Mouse (Mus musculus) liver, embryonic 16.5 days (tissue): ENCODE data around the gene Ltbr. TPM values are rescaled to one million over a fixed set of nuclear protein-coding genes. Genes with fewer than 3 reads are reported as not detected.
"Not testable (repeated sequence)": the region's sequence is repeated elsewhere in the genome, so short reads cannot be mapped to it uniquely, and the experiment has no call there.

Experiments used
- ATAC-seq: fragments of 200-750 bp; cut with Nextera tagmentation; 2 replicates; pipeline ENCODE4 v1.8.0; 2017; ENCODE audit warnings: low read depth, mild to moderate bottlenecking, moderate number of reproducible peaks, moderate library complexity
- H3K27ac ChIP-seq: fragments of 300-500 bp; sonication (generic); 2 replicates; pipeline ENCODE4 v1.5.1; 2014; ENCODE audit warnings: mild to moderate bottlenecking, low read length
- H3K27me3 ChIP-seq: fragments of 300-500 bp; sonication (generic); 2 replicates; pipeline ENCODE4 v1.6.1; 2014; ENCODE audit warnings: low read depth, low read length, mixed read lengths; ENCODE audit not compliant: control insufficient read depth, insufficient read depth
- H3K36me3 ChIP-seq: fragments of 300-500 bp; sonication (generic); 2 replicates; pipeline ENCODE4 v1.6.1; 2014; ENCODE audit warnings: mild to moderate bottlenecking; ENCODE audit not compliant: control insufficient read depth, insufficient read depth
- H3K4me1 ChIP-seq: fragments of 300-500 bp; sonication (generic); 2 replicates; pipeline ENCODE4 v1.6.1; 2014; ENCODE audit warnings: low read depth, low read length, mixed read lengths; ENCODE audit not compliant: control insufficient read depth
- H3K4me2 ChIP-seq: fragments of 300-500 bp; sonication (generic); 2 replicates; pipeline ENCODE4 v1.6.1; 2014; ENCODE audit warnings: low read depth, low read length, mixed read lengths
- H3K4me3 ChIP-seq: fragments of 300-500 bp; sonication (generic); 2 replicates; pipeline ENCODE4 v1.5.1; 2014; ENCODE audit warnings: low read depth, mild to moderate bottlenecking, low read length
- H3K9ac ChIP-seq: fragments of 300-500 bp; sonication (generic); 2 replicates; pipeline ENCODE4 v1.6.1; 2014; ENCODE audit warnings: low read depth, low read length
- H3K9me3 ChIP-seq: fragments of 300-500 bp; sonication (generic); replicated peaks from 2 replicates; pipeline ENCODE4 v1.6.1; 2016; ENCODE audit warnings: low read length; ENCODE audit not compliant: control insufficient read depth
- WGBS: fragments of 180-500 bp; shearing (Covaris S2); extraction: QIAGEN DNeasy Blood & Tissue Kit; methylation state at CpG from one replicate; pipeline ENCODE4 v1.1.7; 2014; ENCODE audit not compliant: insufficient replicate concordance; 5-methylcytosine and 5-hydroxymethylcytosine counted together
- polyA plus RNA-seq: library from polyadenylated mRNA; unstranded; fragments of >200 nt; fragmentation: Nextera tagmentation; extraction: Ambion mirVana; gene quantifications from 2 replicates; pipeline ENCODE4 v1.2.1, GENCODE M21; 2015

Gene Ltbr
- polyA plus RNA-seq, 1 experiment from 2014 or later = 22.3 TPM

- no peaks in the 10 kb centered on the region; the same call in 1 of the 2 replicates for H3K27me3 ChIP-seq
- ATAC-seq = no peak
- H3K36me3 ChIP-seq = peaks cover 1% of the 10 kb centered on the region; the same call in 1 of the 2 replicates
- peaks cover 8% of the 10 kb centered on the region for H3K4me1 ChIP-seq
- peak overlapping the region; percentile 49 for H3K4me2 ChIP-seq
- H3K9ac ChIP-seq = no peak overlapping the region
- peak overlapping the region; percentile 67; the same call in 1 of the 2 replicates for H3K4me3 ChIP-seq
- WGBS = 65% methylated on average over 9 of the region's 9 CpGs
- H3K27ac ChIP-seq = no peak overlapping the region
- no peaks in the 10 kb centered on the region for H3K9me3 ChIP-seq
Measured at GRCm38 (mm10) chr6:125312171-125312570, 1.5 kb downstream of the Ltbr start.

DNA sequence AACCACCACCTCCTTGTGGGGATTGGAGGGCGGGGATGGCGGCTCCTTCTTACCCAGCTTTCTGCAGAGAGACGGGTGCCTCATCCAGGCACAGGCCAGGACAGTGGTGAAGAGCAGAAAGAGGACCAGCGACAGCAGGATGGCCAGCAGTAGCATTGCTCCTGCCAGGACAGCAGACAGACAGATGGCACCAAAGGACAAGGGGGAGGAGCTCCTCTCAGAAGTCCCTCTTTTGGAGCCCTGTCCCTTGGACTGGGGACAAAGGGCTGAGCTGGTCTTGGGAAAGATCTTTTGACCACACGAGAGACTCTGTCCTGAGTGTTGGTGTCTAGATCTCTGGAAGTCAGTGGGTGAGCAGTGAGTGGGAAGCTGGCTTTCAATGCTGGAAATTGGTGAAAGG, 4.3 kb downstream of the Ltbr start:
- Histone ChIP-seq H3K27me3 (no peaks in the 10 kb centered on the region; the same call in 1 of the 2 replicates), H3K27ac (no peak overlapping the region), H3K4me3 (no peak overlapping the region), H3K36me3 (peaks cover 3% of the 10 kb centered on the region; the same call in 1 of the 2 replicates), H3K9me3 (no peaks in the 10 kb centered on the region), H3K4me2 (no peak overlapping the region), H3K4me1 (peaks cover 8% of the 10 kb centered on the region), H3K9ac (no peak overlapping the region)
- ATAC-seq = no peak
- whole genome bisulfite sequencing = 53% methylated on average over 5 of the region's 5 CpGs

GRCm38 (mm10) chr6:125308921-125309320, 4.8 kb downstream of the Ltbr start:
- peaks cover 3% of the 10 kb centered on the region for H3K4me1 ChIP-seq
- ATAC-seq = no peak
- H3K9me3 ChIP-seq = no peaks in the 10 kb centered on the region
- H3K27me3 ChIP-seq = no peaks in the 10 kb centered on the region; the same call in 1 of the 2 replicates
- H3K4me3 ChIP-seq = no peak overlapping the region
- H3K9ac ChIP-seq = no peak overlapping the region
- H3K4me2 ChIP-seq = no peak overlapping the region
- 52% methylated on average over 13 of the region's 13 CpGs for WGBS
- H3K27ac ChIP-seq = no peak overlapping the region
- H3K36me3 ChIP-seq = peaks cover 3% of the 10 kb centered on the region; the same call in 1 of the 2 replicates

DNA sequence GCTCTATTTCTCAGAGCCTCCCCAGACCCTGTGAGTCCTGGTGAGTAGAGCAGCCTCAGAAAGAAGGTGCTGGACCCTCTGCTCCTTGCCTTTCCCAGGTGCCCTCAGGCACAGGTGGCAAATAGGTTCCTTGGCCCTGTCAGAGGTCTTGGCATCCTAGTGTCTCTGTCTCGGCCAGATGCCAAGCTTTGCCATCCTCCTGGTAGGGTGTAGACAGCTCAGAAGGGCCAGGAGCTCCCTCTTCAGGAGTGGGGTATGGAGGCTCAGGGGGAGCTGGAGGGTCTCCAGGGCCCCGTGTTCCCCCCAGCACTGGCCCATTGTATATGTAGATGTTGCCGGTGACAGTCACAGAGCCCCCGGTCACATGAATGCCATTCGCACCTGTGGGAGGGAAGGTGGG, 6.6 kb downstream of the Ltbr start:
- peaks cover 3% of the 10 kb centered on the region; the same call in 1 of the 2 replicates for H3K36me3 ChIP-seq
- H3K4me1 ChIP-seq = peaks cover 3% of the 10 kb centered on the region
- WGBS = 77% methylated on average over 5 of the region's 5 CpGs
- no peaks in the 10 kb centered on the region for H3K9me3 ChIP-seq
- H3K4me3 ChIP-seq = no peak overlapping the region
- no peak for ATAC-seq
- no peak overlapping the region for H3K9ac ChIP-seq
- H3K27ac ChIP-seq = no peak overlapping the region
- no peak overlapping the region for H3K4me2 ChIP-seq
- H3K27me3 ChIP-seq = no peaks in the 10 kb centered on the region

GRCm38 (mm10) chr6:125305465-125305864, 8.2 kb downstream of the Ltbr start:
- Histone ChIP-seq H3K9ac (no peak overlapping the region), H3K9me3 (no peaks in the 10 kb centered on the region), H3K27me3 (no peaks in the 10 kb centered on the region), H3K4me3 (no peak overlapping the region), H3K36me3 (peaks cover 3% of the 10 kb centered on the region; the same call in 1 of the 2 replicates), H3K4me2 (no peak overlapping the region), H3K27ac (no peak overlapping the region), H3K4me1 (peaks cover 3% of the 10 kb centered on the region; the same call in 1 of the 2 replicates)
- WGBS = 68% methylated on average over 6 of the region's 6 CpGs
- ATAC-seq = no peak

DNA sequence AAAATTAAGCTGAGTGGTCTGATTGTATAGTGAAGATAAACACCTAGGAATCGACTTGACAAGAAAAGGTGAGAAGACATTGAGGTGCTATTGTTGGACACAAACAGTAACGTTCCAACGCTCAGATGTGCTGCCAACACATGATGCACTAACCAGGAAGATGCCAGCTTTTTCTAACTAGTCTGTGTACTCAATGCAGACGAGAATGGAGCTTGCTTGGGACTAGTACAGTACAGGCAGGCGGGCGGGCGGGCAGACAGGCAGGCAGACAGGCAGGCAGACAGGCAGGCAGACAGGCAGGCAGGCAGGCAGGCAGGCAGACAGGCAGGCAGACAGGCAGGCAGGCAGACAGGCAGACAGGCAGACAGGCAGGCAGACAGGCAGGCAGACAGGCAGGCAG, 9.3 kb downstream of the Ltbr start:
- not testable (repeated sequence) for ATAC-seq, H3K4me3 ChIP-seq, H3K4me2 ChIP-seq, H3K27ac ChIP-seq, H3K9ac ChIP-seq, H3K4me1 ChIP-seq, H3K27me3 ChIP-seq, H3K9me3 ChIP-seq, H3K36me3 ChIP-seq
- 64% methylated on average over 7 of the region's 7 CpGs for WGBS

- H3K27ac ChIP-seq = no peak overlapping the region
Measured at GRCm38 (mm10) chr6:125303242-125303641, 10.4 kb downstream of the Ltbr start.

DNA sequence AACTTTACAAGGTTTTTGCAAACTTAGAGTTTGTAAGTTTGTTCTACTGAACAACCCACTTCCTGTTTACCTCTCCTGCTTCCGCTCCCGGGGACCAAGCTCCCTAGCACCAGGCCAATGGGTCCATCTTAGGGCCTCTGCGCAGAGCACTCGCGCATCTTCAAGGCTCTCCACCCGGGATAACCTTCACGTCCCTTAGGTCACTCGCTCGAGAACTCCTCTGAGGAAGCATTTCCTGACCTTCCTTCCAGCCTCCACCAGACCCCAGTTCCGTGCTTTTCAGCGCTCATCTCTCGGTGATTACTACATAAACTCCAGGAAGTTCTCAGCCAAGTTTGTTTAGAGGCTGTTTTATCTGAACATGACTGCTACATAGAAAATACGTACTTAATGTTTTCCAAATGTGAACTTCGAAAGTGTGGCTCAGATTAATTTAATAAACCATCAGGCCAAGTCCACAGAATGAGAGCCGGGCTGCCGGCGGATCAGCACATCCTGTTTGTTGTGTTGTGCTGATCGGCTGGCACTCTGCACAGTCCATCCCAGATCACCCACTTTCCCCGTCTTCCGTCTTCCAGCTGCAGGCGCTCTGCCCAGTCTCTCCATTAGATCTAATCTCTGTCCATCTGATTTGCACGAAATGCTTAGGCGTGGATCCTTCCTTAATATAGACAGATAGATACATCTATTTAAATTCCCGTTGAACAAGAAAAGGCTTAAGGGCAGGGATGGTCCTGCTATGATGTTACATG, 11.3 kb downstream of the Ltbr start:
- H3K27me3 ChIP-seq = no peaks in the 10 kb centered on the region
- H3K9me3 ChIP-seq = no peaks in the 10 kb centered on the region
- no peak overlapping the region for H3K27ac ChIP-seq
- H3K9ac ChIP-seq = no peak overlapping the region
- no peak overlapping the region for H3K4me3 ChIP-seq
- no peaks in the 10 kb centered on the region for H3K4me1 ChIP-seq
- ATAC-seq = peak; percentile 37; the same call in 1 of the 2 replicates
- H3K4me2 ChIP-seq = no peak overlapping the region
- peaks cover 3% of the 10 kb centered on the region; the same call in 1 of the 2 replicates for H3K36me3 ChIP-seq
- whole genome bisulfite sequencing = 72% methylated on average over 24 of the region's 24 CpGs

More at GRCm38 (mm10) chr6:125303242-125303641, 10.4 kb downstream of the Ltbr start:
- Histone ChIP-seq H3K4me1 (no peaks in the 10 kb centered on the region), H3K9me3 (no peaks in the 10 kb centered on the region), H3K9ac (no peak overlapping the region), H3K4me2 (no peak overlapping the region), H3K36me3 (peaks cover 3% of the 10 kb centered on the region; the same call in 1 of the 2 replicates), H3K27me3 (no peaks in the 10 kb centered on the region), H3K4me3 (no peak overlapping the region)
- no peak for ATAC-seq
- WGBS = 66% methylated on average over 4 of the region's 4 CpGs

DNA sequence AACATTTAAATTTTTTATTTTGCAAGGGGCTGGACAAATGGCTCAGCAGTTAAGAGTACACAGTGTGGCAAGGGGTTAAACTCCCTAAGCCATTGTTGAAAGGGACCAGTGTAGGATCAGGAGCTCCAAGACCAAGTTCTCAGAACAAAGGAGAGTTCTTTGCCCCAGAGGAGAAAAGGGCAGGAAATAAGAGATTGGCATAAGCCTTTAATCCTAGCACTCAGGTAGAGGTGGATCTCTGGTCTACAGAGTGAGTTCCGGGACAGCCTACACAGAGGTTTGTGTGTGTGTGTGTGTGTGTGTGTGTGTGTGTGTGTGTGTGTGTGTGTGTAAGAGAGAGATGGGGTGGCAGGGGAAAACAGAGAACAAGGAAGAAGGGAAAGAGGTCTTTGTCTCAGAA, 12.7 kb downstream of the Ltbr start:
- Histone ChIP-seq H3K27me3 (no peaks in the 10 kb centered on the region), H3K36me3 (no peaks in the 10 kb centered on the region), H3K4me3 (no peak overlapping the region), H3K27ac (no peak overlapping the region), H3K9me3 (no peaks in the 10 kb centered on the region), H3K4me2 (no peak overlapping the region), H3K4me1 (no peaks in the 10 kb centered on the region), H3K9ac (no peak overlapping the region)
- 68% methylated on average over 1 of the region's 1 CpGs for WGBS
- no peak for ATAC-seq
